Mouse (Mus musculus): Measurements from ENCODE around the gene Scly. TPM values are rescaled to one million over a fixed set of nuclear protein-coding genes. Genes with fewer than 3 reads are reported as not detected.

The Scly gene
- total and polyA plus RNA-seq, 3 experiments = 23.1 to 48.8 TPM; not detected in 1

DNA sequence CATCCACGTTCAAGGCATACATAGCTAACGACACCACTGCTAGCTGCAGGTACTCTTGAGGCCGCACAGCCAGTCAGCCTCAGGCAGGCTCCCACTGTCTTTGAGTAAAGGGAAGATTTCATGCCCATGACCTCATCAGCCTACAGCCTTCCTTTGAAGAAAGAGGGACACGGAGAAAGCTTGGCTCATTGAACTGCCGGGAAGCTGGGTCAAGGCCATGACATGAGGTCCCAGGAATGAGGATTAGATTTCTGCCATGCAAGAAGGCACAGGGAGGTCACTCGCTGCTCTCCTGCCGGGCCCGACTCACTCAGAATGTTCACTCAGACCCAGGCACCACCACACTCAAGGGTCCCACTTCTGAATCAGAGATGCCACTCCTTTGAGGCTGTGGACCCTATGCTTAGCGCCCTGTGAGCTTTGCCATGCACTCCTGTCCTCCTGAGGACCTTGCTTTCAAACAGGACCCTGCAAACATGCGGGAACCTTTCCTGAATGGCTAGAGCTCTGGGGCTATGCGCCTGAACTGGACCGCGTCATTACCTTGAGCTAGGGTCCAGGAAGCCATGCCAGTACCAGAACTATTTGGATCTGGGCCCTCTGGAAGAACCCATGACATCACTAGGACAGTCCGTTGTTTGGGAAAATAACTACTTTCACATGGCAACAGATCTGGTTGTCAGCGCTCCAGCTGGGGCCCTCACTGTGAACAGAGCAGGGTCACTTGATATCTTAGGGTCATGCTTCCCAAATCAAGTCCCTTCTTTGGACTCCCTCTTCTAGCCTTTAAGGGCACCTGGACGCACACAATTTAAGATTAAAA, 66.9 kb downstream of the Scly start:
- H3K36me3 ChIP-seq (ENCODE audit: control insufficient read depth in 1 of 2, insufficient read depth in 2 of 2, low read length in 2 of 2) = 0 out of 4 replicates have a peak, but pooled peaks cover 0 to 2% of the 10 kb centered on the region in 2 experiments
- no peak overlapping the region for H3K27ac ChIP-seq (ENCODE audit: control insufficient read depth, low read depth, low read length)
- H3K9ac ChIP-seq (ENCODE audit: control insufficient read depth, low read depth, low read length, poor library complexity, severe bottlenecking) = no peak overlapping the region
- peaks cover 4% of the 10 kb centered on the region for H3K79me2 ChIP-seq (ENCODE audit: control insufficient read depth, insufficient read depth, low read length, poor library complexity)
- TF ChIP-seq RAD21 (IDR thresholded peaks at IDR 0.05; ENCODE audit: low read depth, low read length) = no peak
- no peak for TF ChIP-seq MEF2A (IDR thresholded peaks at IDR 0.05; ENCODE audit: extremely low read depth, insufficient replicate concordance, low read depth, low read length, poor library complexity, severe bottlenecking)
- no peaks in the 10 kb centered on the region for H3K9me3 ChIP-seq (replicated peaks; ENCODE audit: insufficient read depth, low read length)
- H3K27me3 ChIP-seq (ENCODE audit: control insufficient read depth in 1 of 2, insufficient read depth in 2 of 2, low read length in 2 of 2) = no peaks in the 10 kb centered on the region
- H3K4me1 ChIP-seq (ENCODE audit: control insufficient read depth in 1 of 2, insufficient read depth in 2 of 2, low read length in 2 of 2) = peaks cover 0 to 8% of the 10 kb centered on the region in 2 experiments; a peak in 2 of 4 replicates
- DNase-seq (ENCODE audit: low read depth, low spot score) = no peak
- H3K4me3 ChIP-seq (ENCODE audit: control insufficient read depth in 1 of 2, insufficient read depth in 1 of 2, low read depth in 2 of 2, low read length in 2 of 2) = no peak overlapping the region

DNA sequence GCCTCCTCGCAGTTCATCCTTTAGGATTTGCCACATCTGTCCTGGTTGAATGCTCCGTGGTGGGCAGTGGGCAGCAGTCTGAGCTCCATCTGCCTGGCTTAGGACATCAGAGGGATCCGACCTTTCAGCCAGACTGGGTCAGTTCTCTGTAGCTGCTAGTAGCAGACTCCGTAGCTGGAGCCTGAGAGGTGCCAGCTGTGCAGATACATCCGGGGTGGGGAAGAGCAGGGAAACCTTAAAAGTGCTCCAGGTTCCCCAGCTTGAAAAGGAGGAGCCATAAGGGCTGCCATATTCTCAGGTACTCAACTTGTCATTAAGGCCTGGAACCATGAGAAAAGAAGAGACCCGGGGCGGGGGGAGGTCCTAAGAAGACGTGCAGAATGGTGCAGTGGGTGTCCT, 67.7 kb downstream of the Scly start:
- peak overlapping the region; percentile 31 to 70; a peak in 3 of 4 replicates for H3K4me3 ChIP-seq (ENCODE audit: control insufficient read depth in 1 of 2, insufficient read depth in 1 of 2, low read depth in 2 of 2, low read length in 2 of 2)
- H3K4me1 ChIP-seq (ENCODE audit: control insufficient read depth in 1 of 2, insufficient read depth in 2 of 2, low read length in 2 of 2) = peaks cover 0 to 8% of the 10 kb centered on the region in 2 experiments; a peak in 2 of 4 replicates
- H3K9ac ChIP-seq (ENCODE audit: control insufficient read depth, low read depth, low read length, poor library complexity, severe bottlenecking) = peak overlapping the region; percentile 79

DNA sequence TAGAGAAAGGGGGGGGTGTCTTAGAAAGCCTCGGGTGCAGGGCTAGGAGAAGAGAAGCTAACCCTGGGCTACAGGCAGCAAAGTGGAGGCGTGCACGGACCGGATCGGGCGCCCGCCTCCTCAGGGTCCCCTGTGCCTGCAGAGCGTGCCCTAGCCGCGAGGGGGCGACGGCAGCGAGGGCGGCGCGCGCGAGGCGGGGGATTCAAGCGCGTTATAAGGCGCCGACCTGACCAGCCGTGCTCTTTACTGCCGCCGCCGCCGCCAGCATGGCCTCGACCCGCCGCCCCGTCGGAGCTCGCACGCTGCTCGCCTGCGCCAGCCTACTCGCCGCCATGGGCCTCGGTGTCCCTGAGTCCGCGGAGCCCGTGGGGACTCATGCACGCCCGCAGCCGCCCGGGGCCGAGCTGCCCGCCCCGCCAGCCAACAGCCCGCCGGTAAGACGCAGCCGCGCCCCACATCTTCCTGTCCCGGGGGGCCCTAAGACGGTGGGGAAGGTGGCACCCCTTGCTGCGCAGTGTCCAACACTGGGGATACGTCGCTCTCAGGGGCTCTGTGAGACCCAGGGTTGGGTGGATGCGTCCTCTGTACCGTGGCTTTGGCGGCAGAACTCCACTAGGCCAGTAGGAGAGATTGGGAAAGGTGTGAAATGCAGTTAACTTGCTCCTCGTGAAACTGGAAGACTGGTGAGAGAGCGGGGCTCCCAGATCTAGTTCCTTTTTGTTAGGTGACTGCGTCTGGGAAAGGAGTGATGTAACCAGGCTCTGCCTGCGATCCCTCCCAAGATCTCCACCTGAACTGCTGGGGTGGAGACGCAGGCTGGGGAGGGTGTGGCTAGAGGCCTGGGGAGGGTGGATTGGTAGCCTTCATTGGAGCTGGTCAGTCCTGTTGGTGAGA, 68.3 kb downstream of the Scly start, which contains the start of gene Erfe:
Erfe (plus strand) TSS at position 216 of the 894 bp plus-strand sequence.
- H3K9ac ChIP-seq (ENCODE audit: control insufficient read depth, low read depth, low read length, poor library complexity, severe bottlenecking) = peak within 1 kb of the TSS; percentile 79
- H3K27me3 ChIP-seq (ENCODE audit: control insufficient read depth in 1 of 2, insufficient read depth in 2 of 2, low read length in 2 of 2) = no peaks in the 10 kb centered on the region
- H3K36me3 ChIP-seq (ENCODE audit: control insufficient read depth in 1 of 2, insufficient read depth in 2 of 2, low read length in 2 of 2) = 0 out of 4 replicates have a peak, but pooled peaks cover 0 to 2% of the 10 kb centered on the region in 2 experiments
- H3K9me3 ChIP-seq (replicated peaks; ENCODE audit: insufficient read depth, low read length) = no peaks in the 10 kb centered on the region
- H3K79me2 ChIP-seq (ENCODE audit: control insufficient read depth, insufficient read depth, low read length, poor library complexity) = peaks cover 4% of the 10 kb centered on the region
- peak within 1 kb of the TSS; percentile 45 for H3K27ac ChIP-seq (ENCODE audit: control insufficient read depth, low read depth, low read length)
- DNase-seq (ENCODE audit: low read depth, low spot score) = peak; percentile 87
- peaks cover 0 to 8% of the 10 kb centered on the region in 2 experiments; a peak in 2 of 4 replicates for H3K4me1 ChIP-seq (ENCODE audit: control insufficient read depth in 1 of 2, insufficient read depth in 2 of 2, low read length in 2 of 2)
- H3K4me3 ChIP-seq (ENCODE audit: control insufficient read depth in 1 of 2, insufficient read depth in 1 of 2, low read depth in 2 of 2, low read length in 2 of 2) = peak within 1 kb of the TSS; percentile 70 to 79
- TF ChIP-seq GATA1 (IDR thresholded peaks at IDR 0.05; ENCODE audit: low read depth, low read length) (no peak), NELFE (IDR thresholded peaks at IDR 0.05; ENCODE audit: low read depth, low read length) (0 out of 2 replicates have a peak, but pooled peaks have one; percentile 40), ETS1 (IDR thresholded peaks at IDR 0.05; ENCODE audit: low read depth, low read length) (peak; percentile 28; the same call in 1 of the 2 replicates), RCOR1 (IDR thresholded peaks at IDR 0.05; ENCODE audit: low read depth, low read length) (no peak), POLR2AphosphoS2 (IDR thresholded peaks at IDR 0.05; ENCODE audit: low read length) (no peak; the same call in 1 of the 2 replicates), KAT2A (conservative IDR thresholded peaks at IDR 0.05; ENCODE audit: low read depth, low read length) (no peak), ZNF384 (IDR thresholded peaks at IDR 0.05; ENCODE audit: low read depth, low read length) (no peak), ZMIZ1 (IDR thresholded peaks at IDR 0.05; ENCODE audit: low read depth, low read length) (no peak), BHLHE40 (IDR thresholded peaks at IDR 0.05; ENCODE audit: borderline replicate concordance, low read depth, low read length) (no peak), NRF1 (IDR thresholded peaks at IDR 0.05; ENCODE audit: insufficient read depth, low read depth, low read length, poor library complexity, severe bottlenecking) (no peak), CHD2 (IDR thresholded peaks at IDR 0.05; ENCODE audit: low read length) (no peak), POLR2A (IDR thresholded peaks at IDR 0.05; ENCODE audit: control insufficient read depth in 1 of 2, insufficient read depth in 1 of 2, low read depth in 1 of 2, low read length in 2 of 2, poor library complexity in 1 of 2) (peak; percentile 53 to 55; a peak in 3 of 4 replicates), CTCF (IDR thresholded peaks at IDR 0.05 in 2 of 3, conservative IDR thresholded peaks at IDR 0.05 in 1 of 3; ENCODE audit: control insufficient read depth in 1 of 3, insufficient read depth in 1 of 3, low read depth in 2 of 3, low read length in 3 of 3, poor library complexity in 1 of 3, severe bottlenecking in 1 of 3) (peak in 2 of 3 experiments; percentile 84 to 94; a peak in 5 of 6 replicates), TCF12 (IDR thresholded peaks at IDR 0.05; ENCODE audit: low read depth, low read length) (no peak), TAL1 (IDR thresholded peaks at IDR 0.05; ENCODE audit: low read length) (no peak), E2F4 (IDR thresholded peaks at IDR 0.05; ENCODE audit: borderline replicate concordance, low read depth, low read length) (no peak), HCFC1 (IDR thresholded peaks at IDR 0.05; ENCODE audit: low read depth, low read length) (0 out of 2 replicates have a peak, but pooled peaks have one; percentile 11)

More for the DNA sequence above, 67.7 kb downstream of the Scly start:
- H3K27ac ChIP-seq (ENCODE audit: control insufficient read depth, low read depth, low read length) = no peak overlapping the region
- H3K36me3 ChIP-seq (ENCODE audit: control insufficient read depth in 1 of 2, insufficient read depth in 2 of 2, low read length in 2 of 2) = 0 out of 4 replicates have a peak, but pooled peaks cover 0 to 2% of the 10 kb centered on the region in 2 experiments
- H3K9me3 ChIP-seq (replicated peaks; ENCODE audit: insufficient read depth, low read length) = no peaks in the 10 kb centered on the region
- no peak for TF ChIP-seq MAFK (IDR thresholded peaks at IDR 0.05; ENCODE audit: borderline replicate concordance, low read depth, low read length)
- TF ChIP-seq ZC3H11A (IDR thresholded peaks at IDR 0.05; ENCODE audit: low read depth, low read length) = no peak
- TF ChIP-seq RCOR1 (IDR thresholded peaks at IDR 0.05; ENCODE audit: low read depth, low read length) = no peak
- no peak for TF ChIP-seq GATA1 (IDR thresholded peaks at IDR 0.05; ENCODE audit: low read depth, low read length)
- no peak for TF ChIP-seq ZNF384 (IDR thresholded peaks at IDR 0.05; ENCODE audit: low read depth, low read length)
- peaks cover 4% of the 10 kb centered on the region for H3K79me2 ChIP-seq (ENCODE audit: control insufficient read depth, insufficient read depth, low read length, poor library complexity)
- DNase-seq (ENCODE audit: low read depth, low spot score) = no peak
- H3K27me3 ChIP-seq (ENCODE audit: control insufficient read depth in 1 of 2, insufficient read depth in 2 of 2, low read length in 2 of 2) = no peaks in the 10 kb centered on the region

All from MEL (cell line).